Mouse (Mus musculus) forebrain, embryonic 13.5 days (tissue): ENCODE data around the gene Hrg. TPM values are rescaled to one million over a fixed set of nuclear protein-coding genes. Genes with fewer than 3 reads are reported as not detected.
"Not testable (repeated sequence)": the region's sequence is repeated elsewhere in the genome, so short reads cannot be mapped to it uniquely, and the experiment has no call there.

Source experiments
- ATAC-seq: fragments of 200-750 bp; cut with Nextera tagmentation; 2 replicates; pipeline ENCODE4 v1.8.0; 2017
- H3K27ac ChIP-seq: fragments of 300-500 bp; sonication (generic); 2 replicates; pipeline ENCODE4 v1.5.1; 2015; ENCODE audit warnings: inconsistent platforms, mild to moderate bottlenecking, moderate library complexity
- H3K27me3 ChIP-seq: fragments of 300-500 bp; sonication (generic); 2 replicates; pipeline ENCODE4 v1.6.1; 2015; ENCODE audit warnings: mild to moderate bottlenecking, inconsistent platforms
- H3K36me3 ChIP-seq: fragments of 300-500 bp; sonication (generic); 2 replicates; pipeline ENCODE4 v1.6.1; 2015; ENCODE audit warnings: mild to moderate bottlenecking, inconsistent platforms; ENCODE audit not compliant: poor library complexity, severe bottlenecking
- H3K4me1 ChIP-seq: fragments of 300-500 bp; sonication (generic); 2 replicates; pipeline ENCODE4 v1.6.1; 2015; ENCODE audit warnings: inconsistent platforms
- H3K4me2 ChIP-seq: fragments of 300-500 bp; sonication (generic); 2 replicates; pipeline ENCODE4 v1.6.1; 2015; ENCODE audit warnings: inconsistent platforms, mild to moderate bottlenecking, moderate library complexity
- H3K4me3 ChIP-seq: fragments of 300-500 bp; sonication (generic); 2 replicates; pipeline ENCODE4 v1.5.1; 2015; ENCODE audit warnings: mild to moderate bottlenecking, inconsistent platforms
- H3K9ac ChIP-seq: fragments of 300-500 bp; sonication (generic); 2 replicates; pipeline ENCODE4 v1.6.1; 2015; ENCODE audit warnings: mild to moderate bottlenecking, inconsistent platforms
- H3K9me3 ChIP-seq: fragments of 300-500 bp; sonication (generic); replicated peaks from 2 replicates; pipeline ENCODE4 v1.6.1; 2016; ENCODE audit warnings: inconsistent platforms
- WGBS: fragments of 180-500 bp; shearing (Covaris S2); methylation state at CpG from one replicate; pipeline ENCODE4 v1.1.7; 2015; 5-methylcytosine and 5-hydroxymethylcytosine counted together
- polyA plus RNA-seq: library from polyadenylated mRNA; unstranded; fragments of >200 nt; fragmentation: Nextera tagmentation; extraction: Ambion mirVana; gene quantifications from 2 replicates; pipeline ENCODE4 v1.2.1, GENCODE M21; 2015

Gene Hrg
- polyA plus RNA-seq, 1 experiment from 2014 or later, result 0.15 TPM

DNA sequence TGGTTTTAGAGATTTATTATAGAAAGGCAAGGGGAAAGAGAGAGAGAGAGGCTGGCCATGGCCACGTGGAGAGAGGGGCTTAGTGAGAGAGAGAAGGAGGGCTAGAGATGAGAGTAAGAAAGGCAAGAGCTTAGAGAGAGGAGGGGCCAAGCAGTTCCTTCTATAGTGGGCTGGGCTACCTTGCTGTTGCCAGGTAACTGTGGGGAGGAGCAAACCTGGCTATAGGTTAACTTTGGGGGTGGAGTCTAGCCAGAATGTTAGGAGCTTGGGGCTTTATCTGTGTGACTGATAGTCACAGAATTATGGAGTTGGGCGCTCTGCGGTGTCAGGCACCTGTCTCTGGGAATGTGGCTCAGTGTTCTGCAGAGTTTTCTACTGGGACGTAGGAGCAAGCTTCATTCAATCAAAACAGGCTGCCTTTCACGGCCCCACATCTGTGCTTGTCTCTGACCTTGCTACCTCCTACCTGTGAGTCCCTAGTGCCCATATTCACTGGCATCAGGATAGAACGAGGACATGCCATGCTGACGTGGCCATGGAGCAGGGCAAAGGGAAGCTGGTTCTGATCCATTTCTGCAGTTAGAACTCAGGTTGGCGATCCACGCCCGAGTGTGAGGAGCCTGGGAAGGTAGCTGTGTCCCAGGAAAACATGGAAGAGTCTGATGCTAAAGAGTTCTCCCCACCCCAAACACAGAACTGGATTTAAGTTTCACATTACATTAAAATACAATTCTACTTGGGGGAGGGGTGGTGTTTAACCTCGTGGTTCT, 19.3 kb upstream of the Hrg start:
- Histone ChIP-seq H3K27ac (no peak overlapping the region), H3K4me1 (no peaks in the 10 kb centered on the region), H3K9me3 (no peaks in the 10 kb centered on the region), H3K9ac (no peak overlapping the region), H3K27me3 (no peaks in the 10 kb centered on the region), H3K36me3 (no peaks in the 10 kb centered on the region), H3K4me2 (no peak overlapping the region), H3K4me3 (no peak overlapping the region)
- 89% methylated on average over 11 of the region's 11 CpGs for WGBS
- ATAC-seq, result no peak

DNA sequence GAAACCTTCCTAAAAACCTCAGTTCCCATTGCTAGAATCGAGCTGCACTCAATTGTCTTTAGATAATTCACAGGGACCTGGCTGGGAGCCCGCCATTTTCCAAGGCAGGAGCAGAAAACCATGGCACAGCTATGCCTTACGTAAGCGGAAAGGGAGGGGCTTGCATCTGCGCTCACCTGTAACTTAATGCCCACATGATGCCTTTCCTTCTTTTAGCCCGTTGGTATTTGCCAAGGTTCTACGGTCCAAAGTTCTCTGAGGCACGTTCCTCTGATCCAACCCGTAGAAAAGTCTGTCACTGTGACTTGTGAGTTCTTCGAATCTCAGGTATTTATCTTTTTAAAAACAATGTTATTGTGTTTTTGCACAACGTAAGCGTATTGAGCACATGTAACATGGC, 13.2 kb upstream of the Hrg start:
- Histone ChIP-seq H3K9ac (no peak overlapping the region), H3K27me3 (no peaks in the 10 kb centered on the region), H3K4me2 (no peak overlapping the region), H3K36me3 (no peaks in the 10 kb centered on the region), H3K27ac (no peak overlapping the region), H3K4me3 (no peak overlapping the region), H3K4me1 (no peaks in the 10 kb centered on the region), H3K9me3 (peaks cover 5% of the 10 kb centered on the region; the same call in 1 of the 2 replicates)
- 86% methylated on average over 12 of the region's 12 CpGs for WGBS
- no peak for ATAC-seq

DNA sequence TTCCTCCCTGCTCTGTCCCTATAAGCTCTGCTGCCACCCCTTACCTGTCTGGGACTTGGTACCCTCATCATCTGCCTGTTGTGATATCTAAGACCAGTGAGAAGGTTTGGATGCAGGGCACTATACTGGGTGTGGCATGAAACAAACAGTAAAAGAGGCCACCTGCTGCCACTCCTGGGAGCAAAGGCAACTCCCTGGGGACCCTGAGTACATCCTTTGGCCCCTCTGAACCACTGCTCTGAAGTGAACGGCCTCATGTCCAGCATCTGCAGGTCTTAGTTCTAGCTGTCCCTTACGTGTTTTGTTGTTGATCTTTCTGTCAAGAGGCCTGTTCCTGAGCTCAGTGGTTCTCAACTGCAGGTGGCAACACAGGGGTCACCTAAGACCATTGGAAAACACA, 12.3 kb upstream of the Hrg start:
- 79% methylated on average over 2 of the region's 2 CpGs for WGBS
- Histone ChIP-seq H3K27me3 (no peaks in the 10 kb centered on the region), H3K36me3 (no peaks in the 10 kb centered on the region), H3K27ac (no peak overlapping the region), H3K4me2 (no peak overlapping the region), H3K9me3 (peaks cover 5% of the 10 kb centered on the region; the same call in 1 of the 2 replicates), H3K4me1 (no peaks in the 10 kb centered on the region), H3K4me3 (no peak overlapping the region), H3K9ac (no peak overlapping the region)
- ATAC-seq, result no peak

DNA sequence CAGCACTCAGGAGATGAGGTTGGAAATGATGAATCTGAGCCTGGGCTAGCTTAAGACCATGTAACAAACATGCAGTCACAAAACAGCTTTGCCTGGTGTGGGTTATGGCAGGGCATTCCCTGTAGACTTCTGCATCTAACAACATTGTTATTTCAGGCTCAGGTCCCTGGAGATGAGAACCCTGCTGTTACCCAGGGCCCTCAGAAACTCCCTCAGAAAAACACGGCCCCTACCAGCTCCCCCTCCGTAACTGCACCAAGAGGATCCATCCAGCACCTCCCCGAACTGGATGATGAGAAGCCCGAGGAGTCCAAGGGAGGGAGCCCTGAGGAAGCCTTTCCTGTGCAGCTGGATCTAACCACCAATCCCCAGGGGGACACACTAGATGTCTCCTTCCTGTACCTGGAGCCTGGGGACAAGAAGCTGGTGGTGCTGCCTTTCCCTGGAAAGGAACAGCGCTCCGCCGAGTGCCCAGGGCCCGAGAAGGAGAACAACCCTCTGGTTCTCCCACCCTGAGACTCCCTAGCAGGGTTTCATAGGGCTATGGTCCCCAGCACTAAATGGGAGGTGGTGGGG, 11.7 kb upstream of the Hrg start:
- H3K27me3 ChIP-seq, result no peaks in the 10 kb centered on the region
- no peak overlapping the region for H3K9ac ChIP-seq
- H3K9me3 ChIP-seq, result peaks cover 5% of the 10 kb centered on the region; the same call in 1 of the 2 replicates
- WGBS, result 83% methylated on average over 8 of the region's 8 CpGs
- no peak overlapping the region for H3K4me2 ChIP-seq
- no peaks in the 10 kb centered on the region for H3K4me1 ChIP-seq
- no peak for ATAC-seq
- no peak overlapping the region for H3K4me3 ChIP-seq
- no peaks in the 10 kb centered on the region for H3K36me3 ChIP-seq
- H3K27ac ChIP-seq, result no peak overlapping the region

DNA sequence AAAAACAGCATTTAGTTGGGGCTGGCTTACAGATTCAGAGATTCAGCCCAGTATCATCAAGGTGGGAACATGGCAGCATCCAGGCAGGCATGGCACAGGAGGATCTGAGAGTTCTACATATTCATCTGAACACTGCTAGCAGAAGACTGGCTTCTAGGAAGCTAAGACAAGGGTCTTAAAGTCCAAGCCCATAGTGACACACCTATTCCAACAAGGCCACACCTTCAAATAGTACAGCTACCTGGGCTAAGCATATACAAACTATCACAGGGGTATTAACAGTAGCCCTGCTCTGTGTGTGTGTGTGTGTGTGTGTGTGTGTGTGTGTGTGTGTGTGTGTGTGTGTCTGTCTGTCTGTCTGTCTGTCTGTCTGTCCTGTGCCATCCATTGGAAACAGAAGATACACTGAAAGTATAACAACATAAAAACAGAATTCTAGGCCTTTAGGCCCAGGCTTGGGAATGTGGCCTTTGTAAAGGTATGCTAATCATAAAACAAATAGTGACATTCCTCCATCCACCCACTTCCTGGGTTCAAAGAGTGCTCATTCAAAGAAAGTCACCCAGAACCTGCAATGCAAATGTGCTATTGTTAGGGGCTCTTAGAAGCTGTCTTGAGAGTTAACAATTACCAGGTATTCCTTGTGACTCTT, 8.9 kb upstream of the Hrg start:
- H3K4me3 ChIP-seq, H3K4me1 ChIP-seq, H3K27me3 ChIP-seq, H3K9ac ChIP-seq, H3K36me3 ChIP-seq, H3K9me3 ChIP-seq, H3K4me2 ChIP-seq, H3K27ac ChIP-seq, ATAC-seq: not testable (repeated sequence)

DNA sequence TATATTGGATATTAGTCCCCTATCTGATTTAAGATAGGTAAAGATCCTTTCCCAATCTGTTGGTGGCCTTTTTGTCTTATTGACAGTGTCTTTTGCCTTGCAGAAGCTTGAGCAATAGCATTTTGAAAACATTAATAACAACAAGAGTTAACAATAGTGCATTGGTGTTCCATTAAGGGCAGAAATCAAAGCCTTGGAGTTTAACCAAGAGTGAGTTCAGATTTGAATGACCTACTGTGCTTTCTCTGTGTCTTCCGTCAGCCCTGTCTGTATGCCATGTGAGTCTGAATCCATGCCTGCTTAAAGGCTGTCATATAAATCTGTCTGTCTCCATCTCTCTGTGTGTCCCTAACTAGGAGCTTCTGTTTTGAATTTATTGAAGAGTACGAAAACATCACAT, 3.5 kb upstream of the Hrg start:
- Histone ChIP-seq H3K9ac (no peak overlapping the region), H3K4me3 (no peak overlapping the region), H3K27ac (no peak overlapping the region), H3K9me3 (no peaks in the 10 kb centered on the region), H3K27me3 (no peaks in the 10 kb centered on the region), H3K4me2 (no peak overlapping the region), H3K4me1 (no peaks in the 10 kb centered on the region), H3K36me3 (no peaks in the 10 kb centered on the region)
- 87% methylated on average over 2 of the region's 2 CpGs for WGBS
- no peak for ATAC-seq

DNA sequence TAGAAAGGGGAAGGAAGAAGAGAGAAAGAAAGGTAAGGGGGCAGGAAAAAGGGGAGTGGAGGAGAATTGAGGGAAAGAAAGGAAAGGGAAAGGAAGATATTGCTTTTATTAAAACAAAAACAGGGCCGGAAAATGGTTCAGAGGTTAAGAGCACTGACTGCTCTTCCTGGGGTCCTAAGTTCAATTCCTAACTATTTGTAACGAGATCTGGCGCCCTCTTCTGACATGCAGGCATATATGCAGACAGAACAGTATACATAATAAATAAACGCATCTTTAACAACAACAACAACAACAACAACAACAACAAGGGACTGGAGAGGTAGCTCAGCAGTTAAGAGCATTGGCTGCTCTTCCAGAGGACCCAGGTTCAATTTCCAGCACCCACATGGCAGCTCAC, 2.2 kb downstream of the Hrg start:
- ATAC-seq, result no peak
- H3K4me3 ChIP-seq, result no peak overlapping the region
- H3K27me3 ChIP-seq, result no peaks in the 10 kb centered on the region
- no peak overlapping the region for H3K27ac ChIP-seq
- H3K36me3 ChIP-seq, result no peaks in the 10 kb centered on the region
- no peaks in the 10 kb centered on the region for H3K9me3 ChIP-seq
- H3K4me2 ChIP-seq, result no peak overlapping the region
- no peak overlapping the region for H3K9ac ChIP-seq
- no peaks in the 10 kb centered on the region for H3K4me1 ChIP-seq
- 42% methylated on average over 4 of the region's 4 CpGs for WGBS

DNA sequence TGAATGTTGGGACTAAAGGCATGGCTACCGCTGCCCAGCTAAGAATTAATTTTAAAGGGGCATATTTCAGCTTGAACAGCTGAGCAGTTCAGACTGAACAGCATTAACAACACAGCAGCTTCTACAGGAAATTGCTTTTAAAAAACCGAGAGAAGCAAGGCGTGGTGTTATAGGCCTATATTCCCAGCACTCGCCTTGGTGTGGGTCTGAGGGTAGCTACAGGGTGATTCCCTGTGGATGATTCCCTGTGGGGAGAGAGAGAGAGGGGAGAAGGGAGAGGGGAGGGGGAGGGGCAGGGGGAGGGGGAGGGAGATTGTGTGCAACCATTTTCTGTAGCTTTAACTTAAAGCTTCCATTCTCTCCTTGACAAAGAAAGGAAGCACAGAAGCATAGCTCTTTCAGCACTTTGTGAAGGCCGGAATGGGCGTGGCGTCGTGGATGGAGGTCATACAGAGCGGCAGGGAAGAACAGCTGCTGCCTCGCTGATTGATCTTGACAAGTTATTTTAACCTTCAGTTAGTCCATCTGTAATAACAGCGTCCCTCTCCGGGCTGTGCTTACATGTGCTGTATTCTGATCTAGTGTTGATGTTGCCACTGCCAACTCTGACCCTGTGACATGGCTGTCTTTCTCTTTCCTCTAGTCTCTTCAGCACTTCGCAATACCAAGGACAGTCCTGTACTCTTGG, 4.7 kb downstream of the Hrg start:
- Histone ChIP-seq H3K9me3 (no peaks in the 10 kb centered on the region), H3K36me3 (no peaks in the 10 kb centered on the region), H3K9ac (no peak overlapping the region), H3K4me3 (no peak overlapping the region), H3K27ac (no peak overlapping the region), H3K27me3 (no peaks in the 10 kb centered on the region), H3K4me2 (peak overlapping the region; percentile 19; the same call in 1 of the 2 replicates), H3K4me1 (no peaks in the 10 kb centered on the region)
- WGBS, result 62% methylated on average over 13 of the region's 13 CpGs
- ATAC-seq, result no peak

DNA sequence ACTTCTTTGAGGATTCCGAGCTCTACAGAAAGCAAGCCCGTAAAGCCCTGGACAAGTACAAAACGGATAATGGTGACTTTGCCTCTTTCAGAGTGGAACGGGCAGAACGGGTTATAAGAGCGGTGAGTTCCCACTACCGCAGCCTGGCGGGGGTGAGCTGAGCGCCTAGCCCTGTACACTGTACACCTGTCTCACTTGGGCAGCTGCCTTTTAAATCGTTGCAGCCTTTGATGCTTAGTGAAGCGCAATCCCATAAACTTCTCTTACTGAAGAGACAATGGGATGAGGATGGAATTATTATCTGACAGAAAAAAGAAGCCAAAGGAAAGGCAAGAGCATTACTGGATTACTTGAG, 5.2 kb downstream of the Hrg start:
- no peak overlapping the region for H3K27ac ChIP-seq

DNA sequence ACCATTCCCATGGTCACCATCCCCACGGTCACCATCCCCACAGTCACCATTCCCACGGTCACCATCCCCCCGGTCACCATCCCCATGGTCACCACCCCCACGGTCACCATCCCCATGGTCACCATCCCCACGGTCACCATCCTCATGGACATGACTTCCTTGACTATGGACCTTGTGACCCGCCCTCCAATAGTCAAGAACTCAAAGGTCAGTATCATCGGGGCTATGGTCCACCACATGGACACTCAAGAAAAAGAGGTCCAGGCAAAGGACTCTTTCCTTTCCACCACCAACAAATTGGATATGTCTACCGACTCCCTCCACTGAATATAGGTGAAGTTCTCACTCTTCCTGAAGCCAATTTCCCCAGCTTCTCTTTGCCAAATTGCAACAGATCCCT, 10.2 kb downstream of the Hrg start:
- no peaks in the 10 kb centered on the region for H3K27me3 ChIP-seq
- no peaks in the 10 kb centered on the region for H3K36me3 ChIP-seq
- 95% methylated on average over 8 of the region's 8 CpGs for WGBS
- H3K9me3 ChIP-seq, result no peaks in the 10 kb centered on the region
- no peaks in the 10 kb centered on the region for H3K4me1 ChIP-seq
- H3K9ac ChIP-seq, result no peak overlapping the region
- no peak overlapping the region for H3K4me3 ChIP-seq
- no peak overlapping the region for H3K4me2 ChIP-seq
- ATAC-seq, result no peak
- no peak overlapping the region for H3K27ac ChIP-seq

More for the DNA sequence above, 5.2 kb downstream of the Hrg start:
- no peaks in the 10 kb centered on the region for H3K36me3 ChIP-seq
- H3K4me1 ChIP-seq, result no peaks in the 10 kb centered on the region
- H3K27me3 ChIP-seq, result no peaks in the 10 kb centered on the region
- peak overlapping the region; percentile 19; the same call in 1 of the 2 replicates for H3K4me2 ChIP-seq
- ATAC-seq, result no peak
- WGBS, result 69% methylated on average over 11 of the region's 11 CpGs
- H3K9me3 ChIP-seq, result no peaks in the 10 kb centered on the region
- H3K9ac ChIP-seq, result no peak overlapping the region
- no peak overlapping the region for H3K4me3 ChIP-seq

DNA sequence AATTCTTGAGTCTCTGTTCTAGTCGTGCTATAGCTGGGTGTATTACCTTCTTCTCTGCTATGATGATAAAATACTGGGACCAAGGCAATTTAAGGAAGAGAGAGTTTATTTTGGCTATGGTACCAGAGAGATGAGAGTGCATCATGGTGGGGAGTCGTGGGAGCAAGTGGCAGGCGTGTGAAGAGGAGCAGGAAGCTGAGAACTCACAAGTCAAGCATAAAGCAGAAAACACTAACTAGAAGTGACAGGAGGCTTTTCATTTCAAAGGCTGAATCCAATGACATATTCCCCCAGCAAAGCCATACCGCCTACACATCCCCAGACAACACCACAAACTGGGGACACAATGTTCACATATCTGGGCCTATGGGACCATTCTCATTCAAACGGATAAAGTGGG, 11.4 kb downstream of the Hrg start:
- Histone ChIP-seq H3K27ac (no peak overlapping the region), H3K4me3 (no peak overlapping the region), H3K4me1 (no peaks in the 10 kb centered on the region), H3K36me3 (no peaks in the 10 kb centered on the region), H3K9ac (no peak overlapping the region), H3K27me3 (no peaks in the 10 kb centered on the region), H3K4me2 (no peak overlapping the region), H3K9me3 (no peaks in the 10 kb centered on the region)
- WGBS, result 85% methylated on average over 5 of the region's 5 CpGs
- ATAC-seq, result no peak

DNA sequence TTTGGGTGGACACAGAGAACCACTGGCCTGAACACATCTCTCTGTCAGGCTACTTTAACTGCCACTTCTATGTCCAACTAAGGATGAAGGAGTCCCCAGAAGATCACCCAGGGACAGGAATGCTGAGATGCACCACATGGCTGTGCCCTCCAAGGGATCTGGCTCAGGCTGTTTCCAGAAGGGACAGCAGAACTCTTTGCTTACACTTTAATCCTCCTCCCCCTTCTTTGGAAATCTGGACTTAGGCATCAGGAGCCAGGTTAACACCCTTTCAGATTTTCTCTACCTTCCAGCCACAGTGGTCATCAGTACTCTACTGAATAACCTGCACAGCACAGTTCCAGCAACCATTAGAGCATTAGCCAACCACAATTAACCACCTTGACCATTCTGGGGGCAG, 12.4 kb downstream of the Hrg start:
- no peaks in the 10 kb centered on the region for H3K27me3 ChIP-seq
- H3K9me3 ChIP-seq, result no peaks in the 10 kb centered on the region
- no peak for ATAC-seq
- no peak overlapping the region for H3K27ac ChIP-seq
- no peak overlapping the region for H3K4me3 ChIP-seq
- no peak overlapping the region for H3K9ac ChIP-seq
- no peak overlapping the region for H3K4me2 ChIP-seq
- no peaks in the 10 kb centered on the region for H3K36me3 ChIP-seq
- H3K4me1 ChIP-seq, result no peaks in the 10 kb centered on the region
